Mouse (Mus musculus) embryonic facial prominence, embryonic 13.5 days (tissue): ENCODE results near the gene Ksr1. TPM values are rescaled to one million over a fixed set of nuclear protein-coding genes. Genes with fewer than 3 reads are reported as not detected.

Source experiments
- ATAC-seq: fragments of 200-750 bp; cut with Nextera tagmentation; 2 replicates; pipeline ENCODE4 v1.8.0; 2017; ENCODE audit warnings: low read depth; ENCODE audit not compliant: insufficient number of reproducible peaks, insufficient read depth, low FRiP score, low TSS enrichment
- H3K27ac ChIP-seq: fragments of 300-500 bp; sonication (generic); 2 replicates; pipeline ENCODE4 v1.5.1; 2015; ENCODE audit warnings: moderate library complexity, mild to moderate bottlenecking, inconsistent platforms
- H3K27me3 ChIP-seq: fragments of 300-500 bp; sonication (generic); 2 replicates; pipeline ENCODE4 v1.6.1; 2015; ENCODE audit warnings: mild to moderate bottlenecking, inconsistent platforms
- H3K36me3 ChIP-seq: fragments of 300-500 bp; sonication (generic); 2 replicates; pipeline ENCODE4 v1.6.1; 2015; ENCODE audit warnings: mild to moderate bottlenecking, inconsistent platforms
- H3K4me1 ChIP-seq: fragments of 300-500 bp; sonication (generic); 2 replicates; pipeline ENCODE4 v1.6.1; 2015; ENCODE audit warnings: inconsistent platforms
- H3K4me2 ChIP-seq: fragments of 300-500 bp; sonication (generic); 2 replicates; pipeline ENCODE4 v1.6.1; 2015; ENCODE audit warnings: moderate library complexity, mild to moderate bottlenecking, inconsistent platforms
- H3K4me3 ChIP-seq: fragments of 300-500 bp; sonication (generic); 2 replicates; pipeline ENCODE4 v1.5.1; 2015; ENCODE audit warnings: mild to moderate bottlenecking, inconsistent platforms
- H3K9ac ChIP-seq: fragments of 300-500 bp; sonication (generic); 2 replicates; pipeline ENCODE4 v1.6.1; 2015; ENCODE audit warnings: mild to moderate bottlenecking, inconsistent platforms
- H3K9me3 ChIP-seq: fragments of 300-500 bp; sonication (generic); 2 replicates; pipeline ENCODE4 v1.6.1; 2016; ENCODE audit warnings: inconsistent platforms
- WGBS: fragments of 180-500 bp; shearing (Covaris S2); methylation state at CpG from one replicate; pipeline ENCODE4 v1.1.7; 2015; ENCODE audit warnings: mixed read lengths; 5-methylcytosine and 5-hydroxymethylcytosine counted together
- polyA plus RNA-seq: library from polyadenylated mRNA; unstranded; fragments of >200 nt; fragmentation: Nextera tagmentation; extraction: Ambion mirVana; gene quantifications from 2 replicates; pipeline ENCODE4 v1.2.1, GENCODE M21; 2015

Gene Ksr1
- polyA plus RNA-seq, 1 experiment from 2014 or later = 3.3 TPM

GRCm38 (mm10) chr11:79073583-79073982, 72.6 kb downstream of the Ksr1 start:
- no peaks in the 10 kb centered on the region for H3K27me3 ChIP-seq
- peaks cover 13% of the 10 kb centered on the region for H3K4me1 ChIP-seq
- no peak overlapping the region for H3K9ac ChIP-seq
- no peak for ATAC-seq
- no peak overlapping the region for H3K4me3 ChIP-seq
- H3K4me2 ChIP-seq = no peak overlapping the region
- H3K9me3 ChIP-seq = no peaks in the 10 kb centered on the region
- WGBS = 89% methylated on average over 4 of the region's 4 CpGs
- H3K36me3 ChIP-seq = peaks cover 31% of the 10 kb centered on the region
- no peak overlapping the region for H3K27ac ChIP-seq

DNA sequence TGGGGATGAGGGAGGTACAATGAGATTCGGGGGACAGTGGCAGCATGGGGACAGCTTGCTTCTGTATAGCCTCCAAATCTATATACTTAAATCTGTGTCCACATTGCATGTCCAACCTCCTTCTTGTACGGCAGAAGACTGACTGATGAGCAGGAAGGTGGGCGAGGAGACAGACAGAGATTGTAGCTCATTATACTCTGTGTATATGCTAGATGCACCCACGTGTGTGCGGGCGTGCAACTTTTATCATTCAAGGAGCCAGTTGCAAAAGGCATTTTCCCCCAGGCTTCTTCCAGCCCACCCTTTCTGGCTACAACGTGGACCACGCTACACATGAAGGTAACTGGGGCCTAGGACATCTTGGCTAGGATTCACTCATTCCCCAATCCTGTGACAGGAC, 74.1 kb downstream of the Ksr1 start:
- Histone ChIP-seq H3K4me1 (peaks cover 13% of the 10 kb centered on the region), H3K9ac (no peak overlapping the region), H3K27me3 (no peaks in the 10 kb centered on the region), H3K4me2 (no peak overlapping the region), H3K36me3 (peaks cover 31% of the 10 kb centered on the region), H3K4me3 (no peak overlapping the region), H3K9me3 (no peaks in the 10 kb centered on the region), H3K27ac (no peak overlapping the region)
- no peak for ATAC-seq
- 92% methylated on average over 8 of the region's 8 CpGs for WGBS

DNA sequence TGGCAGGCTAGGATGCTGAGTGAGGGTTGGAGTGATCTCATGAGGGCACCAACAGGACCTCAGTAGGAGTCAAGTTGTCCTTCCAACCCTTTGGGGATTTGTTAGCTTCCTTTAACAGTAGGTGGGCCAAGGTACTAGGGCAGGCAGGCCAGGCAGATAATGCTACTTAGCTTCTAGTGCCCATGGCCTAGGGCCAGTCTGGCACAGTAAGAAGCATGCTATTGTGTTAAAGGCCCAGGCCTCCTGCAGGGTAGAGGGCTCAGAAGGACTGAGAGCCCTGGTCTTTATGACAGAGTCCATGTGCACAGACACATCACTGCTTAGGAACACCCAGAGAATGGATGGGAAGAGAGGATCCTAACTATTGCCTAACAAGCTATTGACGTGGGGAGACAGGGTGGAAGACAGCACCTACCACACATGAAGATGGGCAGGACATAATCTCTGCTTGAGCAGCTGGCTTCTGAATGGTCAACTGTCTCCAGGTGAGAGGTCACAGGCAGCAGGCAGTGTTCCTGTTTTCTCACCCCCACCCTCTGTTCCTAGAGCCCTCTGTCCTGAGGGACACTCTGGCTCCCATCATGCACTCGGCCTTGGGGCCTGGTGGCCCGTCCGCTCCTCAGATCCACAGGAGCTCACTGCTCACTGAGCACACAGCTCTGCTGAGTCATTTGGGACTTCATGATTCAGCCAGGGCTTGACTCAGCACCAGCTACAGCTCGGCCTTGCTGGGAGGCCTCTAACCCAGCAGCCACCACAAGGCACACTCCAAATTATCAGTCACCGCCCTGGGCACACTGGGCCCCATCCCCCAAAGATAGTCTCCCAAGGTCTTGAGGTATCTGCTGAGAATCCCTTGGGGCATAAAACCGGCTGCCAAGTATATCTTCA, 74.9 kb downstream of the Ksr1 start:
- WGBS = 80% methylated on average over 7 of the region's 7 CpGs

DNA sequence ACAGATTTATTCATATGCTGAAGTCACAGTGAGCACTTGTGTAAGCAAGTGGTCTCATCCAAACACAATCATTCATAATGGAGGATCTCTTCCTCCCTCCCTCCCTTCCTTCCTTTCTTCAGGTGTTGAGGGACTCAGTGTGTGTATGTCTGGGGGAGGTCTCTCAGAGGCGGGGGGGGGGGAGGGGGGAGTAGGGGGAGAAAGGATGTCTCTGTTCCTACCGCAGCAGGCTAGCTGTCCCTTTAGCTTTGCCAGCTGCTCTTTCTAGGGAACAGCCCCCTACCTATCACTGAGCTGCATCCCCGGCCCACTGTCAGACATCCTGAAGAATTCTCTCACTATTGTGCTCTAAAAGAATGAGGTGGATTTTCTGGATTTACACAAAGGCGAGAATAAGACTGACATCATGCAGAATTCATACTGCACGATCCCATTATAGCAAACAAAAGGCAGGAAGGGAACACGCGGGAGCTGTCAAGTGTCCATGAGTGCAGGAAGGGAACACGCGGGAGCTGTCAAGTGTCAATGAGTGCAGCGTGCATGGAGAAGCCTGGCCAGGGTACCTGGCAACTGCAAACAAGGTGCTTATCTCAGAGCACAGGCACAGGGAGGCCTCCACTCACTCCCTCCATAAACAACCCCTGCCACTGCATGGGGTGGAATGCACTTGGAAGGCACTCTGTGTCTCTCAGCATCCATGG, 76.6 kb downstream of the Ksr1 start:
- peaks cover 31% of the 10 kb centered on the region for H3K36me3 ChIP-seq
- no peaks in the 10 kb centered on the region for H3K9me3 ChIP-seq
- H3K9ac ChIP-seq = no peak overlapping the region
- no peak for ATAC-seq
- no peak overlapping the region for H3K27ac ChIP-seq
- H3K27me3 ChIP-seq = no peaks in the 10 kb centered on the region
- H3K4me1 ChIP-seq = peaks cover 13% of the 10 kb centered on the region
- H3K4me3 ChIP-seq = no peak overlapping the region
- WGBS = 77% methylated on average over 9 of the region's 10 CpGs
- H3K4me2 ChIP-seq = no peak overlapping the region

More for the DNA sequence above, 74.9 kb downstream of the Ksr1 start:
- no peak overlapping the region for H3K4me3 ChIP-seq
- H3K36me3 ChIP-seq = peaks cover 31% of the 10 kb centered on the region
- ATAC-seq = no peak
- no peak overlapping the region for H3K9ac ChIP-seq
- no peaks in the 10 kb centered on the region for H3K9me3 ChIP-seq
- H3K27ac ChIP-seq = no peak overlapping the region
- H3K4me1 ChIP-seq = peaks cover 7% of the 10 kb centered on the region
- H3K4me2 ChIP-seq = no peak overlapping the region
- no peaks in the 10 kb centered on the region for H3K27me3 ChIP-seq

DNA sequence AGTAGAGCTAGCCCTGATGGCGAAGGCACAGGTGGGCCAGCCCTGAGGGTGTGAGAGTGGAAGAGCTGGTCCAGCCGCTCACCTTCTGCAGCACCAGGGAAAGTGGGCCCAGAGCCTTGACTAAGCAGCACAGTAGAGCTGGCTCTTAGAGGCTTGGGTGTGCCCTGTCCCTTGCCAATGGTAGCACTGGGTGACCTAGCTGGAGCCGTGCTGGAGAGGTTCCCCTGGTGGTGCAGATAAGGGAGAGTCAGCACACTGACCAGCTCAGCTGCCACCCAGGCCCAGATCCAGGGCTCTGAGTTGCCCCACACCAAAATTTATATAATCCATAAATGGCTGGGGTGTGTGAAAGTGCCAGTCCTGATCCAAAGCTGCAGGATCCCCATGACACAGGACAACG, 79.0 kb downstream of the Ksr1 start:
- ATAC-seq = no peak
- 84% methylated on average over 4 of the region's 4 CpGs for WGBS
- no peak overlapping the region for H3K9ac ChIP-seq
- no peak overlapping the region for H3K27ac ChIP-seq
- no peak overlapping the region for H3K4me3 ChIP-seq
- H3K9me3 ChIP-seq = no peaks in the 10 kb centered on the region
- peaks cover 12% of the 10 kb centered on the region; the same call in 1 of the 2 replicates for H3K36me3 ChIP-seq
- no peak overlapping the region for H3K4me2 ChIP-seq
- peaks cover 18% of the 10 kb centered on the region for H3K4me1 ChIP-seq
- no peaks in the 10 kb centered on the region for H3K27me3 ChIP-seq

- H3K4me1 ChIP-seq = peaks cover 18% of the 10 kb centered on the region
- H3K4me2 ChIP-seq = no peak overlapping the region
- H3K27ac ChIP-seq = peak overlapping the region; percentile 52; the same call in 1 of the 2 replicates
- WGBS = 96% methylated on average over 2 of the region's 2 CpGs
- H3K36me3 ChIP-seq = 0 out of 2 replicates have a peak, but pooled peaks cover 3% of the 10 kb centered on the region
- no peaks in the 10 kb centered on the region for H3K9me3 ChIP-seq
- ATAC-seq = no peak
- no peak overlapping the region for H3K4me3 ChIP-seq
- no peak overlapping the region for H3K9ac ChIP-seq
- H3K27me3 ChIP-seq = no peaks in the 10 kb centered on the region
These were observed 80.0 kb downstream of the Ksr1 start for GRCm38 (mm10) chr11:79066191-79066530.

GRCm38 (mm10) chr11:79065463-79066190, 80.6 kb downstream of the Ksr1 start:
- no peak overlapping the region for H3K4me2 ChIP-seq
- no peak overlapping the region for H3K4me3 ChIP-seq
- no peaks in the 10 kb centered on the region for H3K27me3 ChIP-seq
- no peak for ATAC-seq
- no peak overlapping the region for H3K9ac ChIP-seq
- no peaks in the 10 kb centered on the region for H3K9me3 ChIP-seq
- H3K4me1 ChIP-seq = peaks cover 18% of the 10 kb centered on the region
- H3K27ac ChIP-seq = peak overlapping the region; percentile 52; the same call in 1 of the 2 replicates
- H3K36me3 ChIP-seq = no peaks in the 10 kb centered on the region
- WGBS = 56% methylated on average over 11 of the region's 11 CpGs

- no peak overlapping the region for H3K9ac ChIP-seq
- peaks cover 18% of the 10 kb centered on the region for H3K4me1 ChIP-seq
- no peaks in the 10 kb centered on the region for H3K9me3 ChIP-seq
- no peak overlapping the region for H3K4me3 ChIP-seq
- no peak overlapping the region for H3K27ac ChIP-seq
- H3K27me3 ChIP-seq = no peaks in the 10 kb centered on the region
- ATAC-seq = no peak
- 80% methylated on average over 8 of the region's 8 CpGs for WGBS
- no peak overlapping the region for H3K4me2 ChIP-seq
- H3K36me3 ChIP-seq = no peaks in the 10 kb centered on the region
These were observed 81.9 kb downstream of the Ksr1 start for GRCm38 (mm10) chr11:79064311-79064710.

- Histone ChIP-seq H3K36me3 (no peaks in the 10 kb centered on the region), H3K4me1 (peaks cover 18% of the 10 kb centered on the region), H3K27me3 (no peaks in the 10 kb centered on the region), H3K4me2 (no peak overlapping the region), H3K9me3 (no peaks in the 10 kb centered on the region), H3K9ac (no peak overlapping the region), H3K4me3 (no peak overlapping the region), H3K27ac (no peak overlapping the region; the same call in 1 of the 2 replicates)
- ATAC-seq = no peak
- WGBS = 78% methylated on average over 7 of the region's 7 CpGs
These were observed 82.6 kb downstream of the Ksr1 start for GRCm38 (mm10) chr11:79063616-79064015.

GRCm38 (mm10) chr11:79062897-79063296, 83.3 kb downstream of the Ksr1 start:
- H3K9ac ChIP-seq = no peak overlapping the region
- no peaks in the 10 kb centered on the region for H3K9me3 ChIP-seq
- H3K4me1 ChIP-seq = peaks cover 18% of the 10 kb centered on the region
- no peak overlapping the region for H3K27ac ChIP-seq
- H3K4me2 ChIP-seq = no peak overlapping the region
- no peaks in the 10 kb centered on the region for H3K36me3 ChIP-seq
- no peaks in the 10 kb centered on the region for H3K27me3 ChIP-seq
- ATAC-seq = no peak
- H3K4me3 ChIP-seq = no peak overlapping the region
- WGBS = 71% methylated on average over 5 of the region's 5 CpGs

GRCm38 (mm10) chr11:79061839-79062238, 84.4 kb downstream of the Ksr1 start:
- peaks cover 25% of the 10 kb centered on the region for H3K4me1 ChIP-seq
- H3K4me3 ChIP-seq = no peak overlapping the region
- no peaks in the 10 kb centered on the region for H3K9me3 ChIP-seq
- H3K27me3 ChIP-seq = no peaks in the 10 kb centered on the region
- no peaks in the 10 kb centered on the region for H3K36me3 ChIP-seq
- H3K4me2 ChIP-seq = no peak overlapping the region
- 51% methylated on average over 7 of the region's 7 CpGs for WGBS
- ATAC-seq = no peak
- H3K9ac ChIP-seq = no peak overlapping the region
- H3K27ac ChIP-seq = no peak overlapping the region
